Mouse (Mus musculus) embryonic facial prominence, embryonic 11.5 days (tissue): Measurements from ENCODE around the gene Lhx9. TPM values are rescaled to one million over a fixed set of nuclear protein-coding genes. Genes with fewer than 3 reads are reported as not detected.

ENCODE experiments used
- ATAC-seq: fragments of 200-750 bp; cut with Nextera tagmentation; replicated peaks from 2 replicates; pipeline ENCODE4 v1.8.0; 2017; ENCODE audit warnings: low read depth; ENCODE audit not compliant: insufficient number of reproducible peaks, low FRiP score, low TSS enrichment
- DNase-seq: peaks from one replicate; pipeline ENCODE4 v3.0.0-alpha.2; 2015; ENCODE audit warnings: low spot score
- H3K27ac ChIP-seq: fragments of 300-500 bp; sonication (generic); replicated peaks from 2 replicates; pipeline ENCODE4 v1.5.1; 2014; ENCODE audit warnings: mild to moderate bottlenecking, low read depth, low read length, control low read depth
- H3K27me3 ChIP-seq: fragments of 300-500 bp; sonication (generic); 2 replicates; pipeline ENCODE4 v1.6.1; 2014; ENCODE audit warnings: mild to moderate bottlenecking, low read length, moderate library complexity, mixed read lengths; ENCODE audit not compliant: control insufficient read depth, insufficient read depth
- H3K36me3 ChIP-seq: fragments of 300-500 bp; sonication (generic); replicated peaks from 2 replicates; pipeline ENCODE4 v1.6.1; 2014; ENCODE audit warnings: low read depth, mild to moderate bottlenecking, low read length, moderate library complexity, mixed read lengths; ENCODE audit not compliant: control insufficient read depth, insufficient read depth
- H3K4me1 ChIP-seq: fragments of 300-500 bp; sonication (generic); 2 replicates; pipeline ENCODE4 v1.6.1; 2014; ENCODE audit warnings: low read length, mixed read lengths; ENCODE audit not compliant: control insufficient read depth, insufficient read depth
- H3K4me2 ChIP-seq: fragments of 300-500 bp; sonication (generic); 2 replicates; pipeline ENCODE4 v1.6.1; 2014; ENCODE audit warnings: low read depth, mild to moderate bottlenecking, control low read depth, low read length, moderate library complexity
- H3K4me3 ChIP-seq: fragments of 300-500 bp; sonication (generic); 2 replicates; pipeline ENCODE4 v1.5.1; 2014; ENCODE audit warnings: low read depth, low read length, control low read depth
- H3K9ac ChIP-seq: fragments of 300-500 bp; sonication (generic); replicated peaks from 2 replicates; pipeline ENCODE4 v1.6.1; 2014; ENCODE audit warnings: mild to moderate bottlenecking, control low read depth, low read length
- H3K9me3 ChIP-seq: fragments of 300-500 bp; sonication (generic); replicated peaks from 2 replicates; pipeline ENCODE4 v1.6.1; 2016; ENCODE audit warnings: mild to moderate bottlenecking, low read length, inconsistent platforms, mixed read lengths; ENCODE audit not compliant: control insufficient read depth
- WGBS: fragments of 180-500 bp; shearing (Covaris S2); extraction: QIAGEN DNeasy Blood & Tissue Kit; methylation state at CpG from one replicate; pipeline ENCODE4 v1.1.7; 2014; 5-methylcytosine and 5-hydroxymethylcytosine counted together
- polyA plus RNA-seq: library from polyadenylated mRNA; unstranded; fragments of >200 nt; fragmentation: Nextera tagmentation; extraction: Ambion mirVana; gene quantifications from 2 replicates; pipeline ENCODE4 v1.2.1, GENCODE M21; 2014

Gene Lhx9
- polyA plus RNA-seq, 1 experiment from 2014 or later, result 2.1 TPM

DNA sequence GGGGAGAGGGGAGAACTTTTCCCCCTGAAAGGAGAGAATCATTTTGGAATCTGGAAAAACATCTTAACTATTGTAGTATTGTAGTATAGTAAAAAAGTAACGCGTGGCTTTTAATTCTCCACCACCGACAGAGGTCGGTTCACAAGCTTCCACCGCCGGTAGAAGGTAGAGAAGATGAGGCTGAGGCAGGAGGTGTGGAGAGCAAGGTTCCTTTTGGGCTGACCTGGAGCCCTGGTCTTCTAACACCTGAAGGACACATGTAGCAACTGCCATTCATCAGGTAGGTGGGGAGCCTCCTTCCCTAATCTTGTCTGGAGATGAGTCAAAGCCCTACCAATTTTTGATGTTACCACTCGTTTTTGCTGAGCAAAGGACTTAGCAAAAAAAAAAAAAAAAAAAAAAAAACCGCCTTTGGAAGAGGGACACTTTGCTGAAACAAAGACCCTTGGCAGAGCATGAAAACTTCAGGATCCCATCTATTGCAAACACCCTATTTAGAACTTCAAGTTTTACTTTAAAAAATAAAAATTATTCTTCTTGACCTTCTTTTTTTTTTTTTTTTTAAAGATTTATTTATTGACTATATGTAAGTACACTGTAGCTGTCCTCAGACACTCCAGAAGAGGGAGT, 1.3 kb upstream of the Lhx9 start:
- Histone ChIP-seq H3K4me3 (no peak overlapping the region), H3K4me1 (peaks cover 4% of the 10 kb centered on the region), H3K4me2 (no peak overlapping the region), H3K36me3 (no peaks in the 10 kb centered on the region), H3K27me3 (peaks cover 45% of the 10 kb centered on the region), H3K9me3 (no peaks in the 10 kb centered on the region), H3K27ac (no peak overlapping the region), H3K9ac (no peak overlapping the region)
- ATAC-seq, result no peak
- DNase-seq, result no peak
- WGBS, result 8% methylated on average over 8 of the region's 8 CpGs

DNA sequence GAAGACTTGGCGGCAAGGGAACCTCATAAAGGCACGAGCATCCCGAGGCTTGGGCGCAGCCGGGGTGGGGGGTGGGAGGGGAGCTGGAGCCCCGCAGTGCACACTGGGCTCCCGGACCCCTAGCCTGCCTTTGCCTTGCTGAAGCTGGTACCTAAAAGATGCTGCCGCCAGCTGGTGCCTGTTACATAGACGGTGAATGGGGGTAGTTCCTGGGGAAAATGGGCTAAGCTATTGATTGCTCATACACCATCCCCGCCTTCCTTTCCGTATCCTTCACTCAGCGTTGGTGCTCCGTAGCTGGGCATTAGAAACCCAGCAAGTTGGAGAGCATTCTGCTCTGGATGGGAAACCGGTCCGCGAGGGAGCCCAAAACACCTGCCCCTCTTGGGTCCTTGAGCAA, 351 bp downstream of the Lhx9 start:
- ATAC-seq, result peak; percentile 32; the same call in 1 of the 2 replicates
- Histone ChIP-seq H3K4me1 (peaks cover 4% of the 10 kb centered on the region), H3K9ac (no peak overlapping the region), H3K27ac (no peak overlapping the region), H3K4me3 (peak overlapping the region; percentile 28; the same call in 1 of the 2 replicates), H3K4me2 (peak overlapping the region; percentile 55), H3K9me3 (no peaks in the 10 kb centered on the region), H3K27me3 (peaks cover 59% of the 10 kb centered on the region), H3K36me3 (no peaks in the 10 kb centered on the region)
- DNase-seq, result peak; percentile 16
- 0% methylated on average over 16 of the region's 16 CpGs for WGBS

DNA sequence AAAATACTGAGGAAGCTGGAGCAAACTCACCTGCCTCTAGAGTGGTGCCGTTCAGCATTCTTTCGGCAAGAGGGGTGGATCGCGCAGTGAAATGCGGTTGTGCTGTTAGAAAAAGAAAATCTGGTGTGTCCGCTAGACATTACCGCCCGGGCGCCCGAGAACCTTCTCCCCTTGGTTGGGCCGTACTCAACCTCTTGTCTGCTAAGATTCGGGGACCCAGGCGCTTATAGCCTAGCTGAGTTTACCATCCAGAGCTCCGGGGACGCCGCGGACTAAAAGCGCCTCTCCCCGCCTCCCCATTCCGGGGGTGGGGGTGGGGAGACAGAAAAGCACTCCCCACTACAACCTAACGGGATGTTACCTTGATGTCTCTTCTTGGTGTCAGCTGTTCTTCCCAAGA, 1.2 kb downstream of the Lhx9 start:
- peaks cover 4% of the 10 kb centered on the region for H3K4me1 ChIP-seq
- WGBS, result under 1% methylated on average over 21 of the region's 21 CpGs
- no peaks in the 10 kb centered on the region for H3K36me3 ChIP-seq
- no peak for ATAC-seq
- no peak overlapping the region for H3K9ac ChIP-seq
- DNase-seq, result peak; percentile 33
- no peak overlapping the region for H3K4me3 ChIP-seq
- no peak overlapping the region for H3K27ac ChIP-seq
- H3K27me3 ChIP-seq, result peaks cover 61% of the 10 kb centered on the region
- H3K9me3 ChIP-seq, result no peaks in the 10 kb centered on the region
- H3K4me2 ChIP-seq, result no peak overlapping the region

DNA sequence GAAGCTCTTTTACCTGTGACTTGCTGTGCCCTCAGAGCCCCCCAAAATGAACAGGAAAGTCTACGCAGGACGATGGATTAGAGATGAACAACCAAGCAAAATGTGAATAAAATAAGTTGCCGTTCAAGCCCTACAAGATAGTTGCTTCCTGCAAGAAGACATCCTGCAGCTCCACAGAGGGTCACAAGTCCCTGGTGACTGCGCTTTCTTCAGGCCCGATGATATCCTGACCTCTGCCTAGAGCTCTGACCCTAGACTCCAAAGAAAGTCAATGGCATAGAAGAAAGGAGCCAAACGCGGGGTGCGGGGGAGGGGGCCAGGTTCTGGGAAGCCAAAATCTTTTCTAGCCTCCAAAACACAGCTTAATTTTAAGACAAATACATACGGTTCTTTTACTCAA, 1.8 kb downstream of the Lhx9 start:
- no peaks in the 10 kb centered on the region for H3K9me3 ChIP-seq
- H3K36me3 ChIP-seq, result no peaks in the 10 kb centered on the region
- WGBS, result 2% methylated on average over 9 of the region's 9 CpGs
- DNase-seq (no peak), ATAC-seq (no peak)
- H3K9ac ChIP-seq, result no peak overlapping the region
- H3K27ac ChIP-seq, result no peak overlapping the region
- H3K4me3 ChIP-seq, result no peak overlapping the region
- peaks cover 4% of the 10 kb centered on the region for H3K4me1 ChIP-seq
- no peak overlapping the region for H3K4me2 ChIP-seq
- H3K27me3 ChIP-seq, result peaks cover 61% of the 10 kb centered on the region

GRCm38 (mm10) chr1:138846131-138846530, 2.2 kb downstream of the Lhx9 start:
- DNase-seq (no peak), ATAC-seq (no peak)
- 3% methylated on average over 12 of the region's 12 CpGs for WGBS
- H3K9ac ChIP-seq, result no peak overlapping the region
- no peak overlapping the region for H3K4me3 ChIP-seq
- no peaks in the 10 kb centered on the region for H3K9me3 ChIP-seq
- H3K27me3 ChIP-seq, result peaks cover 61% of the 10 kb centered on the region
- no peaks in the 10 kb centered on the region for H3K36me3 ChIP-seq
- no peak overlapping the region for H3K27ac ChIP-seq
- peaks cover 4% of the 10 kb centered on the region for H3K4me1 ChIP-seq
- H3K4me2 ChIP-seq, result no peak overlapping the region

DNA sequence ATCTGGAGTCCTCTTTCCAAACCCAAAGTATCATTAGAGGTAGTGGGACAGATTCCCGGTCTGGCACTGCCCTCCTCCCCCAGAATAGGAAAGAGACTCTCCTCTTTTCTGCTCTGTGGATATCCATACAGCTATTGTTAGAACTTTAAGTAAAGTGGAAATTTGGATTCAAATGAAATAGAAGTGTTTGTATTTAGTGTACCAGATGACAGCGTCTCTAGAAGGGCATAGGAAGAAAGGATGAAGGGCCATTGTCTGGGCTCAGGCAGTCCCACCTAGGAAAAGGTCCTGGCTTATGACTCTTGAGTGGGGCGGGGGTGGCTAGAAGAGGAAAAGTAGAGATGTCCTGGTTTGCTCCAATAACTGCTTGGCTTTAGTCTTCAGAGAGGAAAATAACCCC, 2.9 kb downstream of the Lhx9 start:
- Histone ChIP-seq H3K9me3 (no peaks in the 10 kb centered on the region), H3K27ac (no peak overlapping the region), H3K4me1 (peaks cover 4% of the 10 kb centered on the region), H3K36me3 (no peaks in the 10 kb centered on the region), H3K4me2 (no peak overlapping the region), H3K27me3 (peaks cover 59% of the 10 kb centered on the region), H3K9ac (no peak overlapping the region), H3K4me3 (no peak overlapping the region)
- 19% methylated on average over 3 of the region's 3 CpGs for WGBS
- DNase-seq (no peak), ATAC-seq (no peak)

- peaks cover 57% of the 10 kb centered on the region for H3K27me3 ChIP-seq
- H3K36me3 ChIP-seq, result no peaks in the 10 kb centered on the region
- no peak overlapping the region for H3K27ac ChIP-seq
- H3K4me3 ChIP-seq, result no peak overlapping the region
- H3K9me3 ChIP-seq, result no peaks in the 10 kb centered on the region
- peak overlapping the region; percentile 49 for H3K4me2 ChIP-seq
- no peak overlapping the region for H3K9ac ChIP-seq
- no peak for DNase-seq
- 5% methylated on average over 3 of the region's 3 CpGs for WGBS
- peaks cover 4% of the 10 kb centered on the region for H3K4me1 ChIP-seq
- ATAC-seq, result no peak
Observed at GRCm38 (mm10) chr1:138844166-138844565, 4.2 kb downstream of the Lhx9 start.

DNA sequence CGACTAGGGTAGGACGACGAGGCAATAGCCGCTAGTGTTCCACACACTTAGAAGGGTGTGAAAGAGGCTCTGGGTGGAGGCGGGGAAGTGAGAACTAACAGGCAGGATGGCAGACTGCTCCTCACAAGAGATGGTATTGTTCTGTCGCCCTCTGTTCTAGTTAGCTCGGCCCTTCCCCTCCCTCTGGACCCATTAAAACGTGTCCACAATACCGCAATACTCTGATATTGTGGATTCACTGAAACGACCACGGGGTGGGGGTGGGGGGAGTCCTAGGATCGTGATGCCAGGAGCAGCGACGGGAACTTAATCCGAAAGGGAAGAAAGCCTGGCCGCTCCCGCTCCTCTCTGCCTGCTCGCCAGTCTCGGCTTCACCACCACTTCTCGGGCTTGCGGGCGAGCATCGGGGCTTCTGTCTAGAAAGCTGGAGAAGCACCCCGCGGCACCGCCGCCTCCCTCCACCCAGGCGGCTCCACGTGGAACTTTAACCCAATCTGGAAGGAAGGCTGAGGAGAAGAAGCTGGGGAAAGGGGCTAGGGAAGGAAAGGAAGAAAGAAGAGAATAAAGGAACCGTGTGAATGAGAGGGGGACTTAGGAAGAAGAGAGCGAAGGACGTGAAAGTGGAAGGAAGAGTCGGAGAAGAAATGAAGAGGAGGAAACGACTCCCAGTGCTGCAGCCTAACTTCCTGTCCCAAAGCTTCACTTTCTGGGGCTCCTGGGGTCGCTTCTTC, 4.9 kb downstream of the Lhx9 start:
- H3K9me3 ChIP-seq, result no peaks in the 10 kb centered on the region
- H3K27ac ChIP-seq, result no peak overlapping the region
- H3K4me2 ChIP-seq, result peak overlapping the region; percentile 49
- peak overlapping the region; percentile 24; the same call in 1 of the 2 replicates for H3K4me3 ChIP-seq
- WGBS, result under 1% methylated on average over 35 of the region's 35 CpGs
- H3K27me3 ChIP-seq, result peaks cover 56% of the 10 kb centered on the region
- peaks cover 2% of the 10 kb centered on the region for H3K4me1 ChIP-seq
- DNase-seq (peak; percentile 58), ATAC-seq (0 out of 2 replicates have a peak, but pooled peaks have one; percentile 33)
- H3K36me3 ChIP-seq, result no peaks in the 10 kb centered on the region
- H3K9ac ChIP-seq, result peak overlapping the region; percentile 32; the same call in 1 of the 2 replicates
